Mouse (Mus musculus): ENCODE results near the gene Sdc3. TPM values are rescaled to one million over a fixed set of nuclear protein-coding genes. Genes with fewer than 3 reads are reported as not detected.
A peak's percentile ranks its signal among the peaks of the same experiment; 100 is the strongest.

Gene Sdc3
- polyA plus RNA-seq, 1 experiment: 18.1 TPM

DNA sequence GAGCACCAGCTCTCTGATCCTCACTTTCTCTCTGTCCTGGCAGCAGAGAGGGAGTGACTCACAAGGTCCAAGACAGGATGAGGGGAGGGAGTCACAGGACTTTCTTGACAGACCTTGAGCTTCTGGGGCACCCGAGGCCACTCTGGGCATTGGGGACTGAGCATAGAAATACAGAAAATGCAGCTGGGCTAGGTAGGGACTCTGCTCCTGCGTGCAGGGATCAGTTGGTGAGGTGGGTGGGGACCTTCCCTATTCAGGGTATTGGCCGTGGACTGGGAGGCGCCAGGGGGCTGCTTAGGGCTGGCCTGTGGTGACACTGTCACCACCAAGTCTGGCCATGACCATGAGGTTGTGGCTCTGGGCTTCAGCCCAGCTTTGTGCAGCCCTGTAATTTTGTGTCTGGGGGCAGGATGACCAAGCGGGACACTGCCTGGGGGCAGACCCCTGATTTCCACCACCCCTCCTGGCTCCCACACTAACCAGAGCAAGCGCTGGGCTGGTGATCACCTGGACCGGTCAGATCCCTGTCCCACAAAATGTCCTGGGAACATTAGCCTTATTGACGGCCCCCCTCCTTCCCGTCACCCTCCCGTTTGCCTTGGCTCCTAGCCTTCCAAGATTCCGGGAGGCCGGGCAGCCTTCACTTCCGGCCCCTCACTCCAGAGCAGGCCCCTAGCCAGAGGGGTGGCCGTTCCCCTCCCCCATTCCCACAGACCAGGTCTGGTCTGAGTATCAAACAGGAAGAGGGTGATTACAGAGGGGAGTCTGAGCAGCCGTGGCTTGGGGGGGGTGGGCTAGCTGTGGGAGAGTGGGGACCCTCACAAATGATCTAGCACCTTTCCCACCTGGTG is 5.1 kb downstream of the Sdc3 start:
- no peak overlapping the region for H3K27ac ChIP-seq (ENCODE audit: control insufficient read depth, insufficient read depth, low read depth, low read length, poor library complexity)
- TF ChIP-seq POLR2A (IDR thresholded peaks at IDR 0.05; ENCODE audit: borderline replicate concordance, control insufficient read depth, low read depth, low read length): no peak
- TF ChIP-seq CTCF (IDR thresholded peaks at IDR 0.05; ENCODE audit: control insufficient read depth, insufficient read depth, low read length): no peak
- no peak overlapping the region for H3K4me3 ChIP-seq (replicated peaks; ENCODE audit: control insufficient read depth, low read depth, low read length)
- WGBS: 66% methylated on average over 15 of the region's 15 CpGs
- peaks cover 5% of the 10 kb centered on the region for H3K4me1 ChIP-seq (ENCODE audit: control insufficient read depth, insufficient read depth, low read length)

DNA sequence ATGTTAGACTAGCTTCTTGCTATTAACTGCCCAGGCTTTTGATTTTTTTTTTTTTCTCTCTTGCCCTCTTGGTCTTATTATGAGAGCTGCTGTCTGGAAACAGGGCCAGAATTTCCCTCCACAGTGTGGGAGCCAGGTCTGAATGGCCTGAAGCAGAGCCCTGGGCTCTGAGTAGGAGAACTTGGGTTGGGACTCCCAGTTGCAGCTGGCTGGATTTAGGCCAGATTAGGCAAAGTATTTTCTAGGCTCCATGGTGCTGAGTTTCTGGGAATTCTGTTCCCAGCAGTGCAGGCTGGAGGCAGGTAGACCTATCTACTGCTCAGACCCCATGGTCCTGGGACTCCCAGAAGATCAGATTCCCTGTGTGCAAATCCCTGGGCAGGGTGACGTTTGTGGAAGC is 6.1 kb downstream of the Sdc3 start:
- no peak overlapping the region for H3K4me3 ChIP-seq (replicated peaks; ENCODE audit: control insufficient read depth, low read depth, low read length)
- H3K27ac ChIP-seq (ENCODE audit: control insufficient read depth, insufficient read depth, low read depth, low read length, poor library complexity): no peak overlapping the region
- TF ChIP-seq POLR2A (IDR thresholded peaks at IDR 0.05; ENCODE audit: borderline replicate concordance, control insufficient read depth, low read depth, low read length): no peak
- TF ChIP-seq CTCF (IDR thresholded peaks at IDR 0.05; ENCODE audit: control insufficient read depth, insufficient read depth, low read length): no peak
- peaks cover 3% of the 10 kb centered on the region for H3K4me1 ChIP-seq (ENCODE audit: control insufficient read depth, insufficient read depth, low read length)
- 68% methylated on average over 1 of the region's 1 CpGs for WGBS

DNA sequence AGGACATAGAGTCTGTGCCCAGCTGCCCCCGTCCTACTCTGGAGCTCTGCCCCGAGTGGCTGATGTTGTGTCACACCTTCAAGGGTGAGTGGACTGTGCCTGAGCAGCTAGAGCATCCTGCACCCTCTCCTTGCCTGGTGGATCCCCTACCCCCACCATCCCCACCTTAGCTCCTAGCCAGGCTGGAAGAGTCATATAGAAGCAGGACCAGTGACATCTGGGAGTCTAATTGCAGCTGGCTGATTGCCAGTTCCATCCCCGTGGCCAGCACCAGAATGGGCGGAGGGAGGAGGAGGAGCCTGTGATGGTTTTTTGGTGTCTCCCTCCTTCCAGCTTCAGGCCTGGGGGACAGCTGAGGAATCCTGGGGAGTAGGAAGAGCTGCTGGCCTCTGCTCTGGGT is 6.8 kb downstream of the Sdc3 start:
- TF ChIP-seq CTCF (IDR thresholded peaks at IDR 0.05; ENCODE audit: control insufficient read depth, insufficient read depth, low read length): no peak
- TF ChIP-seq POLR2A (IDR thresholded peaks at IDR 0.05; ENCODE audit: borderline replicate concordance, control insufficient read depth, low read depth, low read length): no peak
- Histone ChIP-seq H3K4me1 (ENCODE audit: control insufficient read depth, insufficient read depth, low read length) (peaks cover 3% of the 10 kb centered on the region), H3K27ac (ENCODE audit: control insufficient read depth, insufficient read depth, low read depth, low read length, poor library complexity) (no peak overlapping the region), H3K4me3 (replicated peaks; ENCODE audit: control insufficient read depth, low read depth, low read length) (no peak overlapping the region)
- 62% methylated on average over 4 of the region's 4 CpGs for WGBS

DNA sequence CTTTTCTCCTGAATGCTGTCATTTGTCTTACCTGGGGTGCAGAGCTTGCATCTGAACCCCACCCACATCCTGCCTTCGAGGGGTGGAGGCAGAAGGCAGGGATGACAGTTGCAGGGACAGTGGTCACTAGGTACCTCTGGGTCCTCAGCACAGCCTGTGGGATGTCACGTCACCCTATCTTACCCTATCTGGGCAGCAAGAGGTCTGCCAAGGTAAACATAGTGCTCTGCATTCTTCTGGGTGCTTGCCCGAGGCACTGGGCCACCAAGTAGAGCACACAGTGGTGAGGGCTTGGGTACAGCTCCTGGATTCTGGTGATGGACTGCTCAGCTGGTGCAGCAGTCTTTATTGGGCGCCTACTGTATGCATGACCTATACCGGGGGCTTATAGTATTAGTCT is 7.2 kb downstream of the Sdc3 start:
- 65% methylated on average over 5 of the region's 5 CpGs for WGBS
- Histone ChIP-seq H3K4me3 (replicated peaks; ENCODE audit: control insufficient read depth, low read depth, low read length) (no peak overlapping the region), H3K4me1 (ENCODE audit: control insufficient read depth, insufficient read depth, low read length) (peaks cover 3% of the 10 kb centered on the region), H3K27ac (ENCODE audit: control insufficient read depth, insufficient read depth, low read depth, low read length, poor library complexity) (peak overlapping the region; percentile 29; the same call in 1 of the 2 replicates)
- no peak for TF ChIP-seq CTCF (IDR thresholded peaks at IDR 0.05; ENCODE audit: control insufficient read depth, insufficient read depth, low read length)

DNA sequence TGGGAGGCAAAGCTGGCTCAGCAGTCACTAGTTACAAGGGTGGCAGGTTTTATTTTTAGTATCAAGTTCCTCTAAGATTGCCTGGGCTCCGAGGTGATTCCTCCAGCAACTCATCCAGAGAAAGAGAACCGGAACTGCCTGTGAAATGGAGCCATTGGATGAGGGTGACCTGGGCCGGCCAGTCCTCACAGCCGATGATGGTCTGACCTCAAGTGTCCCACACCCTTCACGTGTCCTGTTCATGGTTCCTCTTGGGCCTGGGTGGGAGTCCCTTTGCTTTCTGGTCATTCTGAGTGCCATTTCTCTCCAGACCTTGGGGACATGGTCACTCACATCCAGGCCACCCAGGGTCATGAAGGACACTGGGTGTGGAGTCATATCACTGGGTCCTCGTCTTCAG is 7.8 kb downstream of the Sdc3 start:
- 66% methylated on average over 6 of the region's 6 CpGs for WGBS
- no peak for TF ChIP-seq POLR2A (IDR thresholded peaks at IDR 0.05; ENCODE audit: borderline replicate concordance, control insufficient read depth, low read depth, low read length)
- TF ChIP-seq CTCF (IDR thresholded peaks at IDR 0.05; ENCODE audit: control insufficient read depth, insufficient read depth, low read length): no peak
- H3K27ac ChIP-seq (ENCODE audit: control insufficient read depth, insufficient read depth, low read depth, low read length, poor library complexity): no peak overlapping the region; the same call in 1 of the 2 replicates
- peaks cover 3% of the 10 kb centered on the region for H3K4me1 ChIP-seq (ENCODE audit: control insufficient read depth, insufficient read depth, low read length)
- no peak overlapping the region for H3K4me3 ChIP-seq (replicated peaks; ENCODE audit: control insufficient read depth, low read depth, low read length)

DNA sequence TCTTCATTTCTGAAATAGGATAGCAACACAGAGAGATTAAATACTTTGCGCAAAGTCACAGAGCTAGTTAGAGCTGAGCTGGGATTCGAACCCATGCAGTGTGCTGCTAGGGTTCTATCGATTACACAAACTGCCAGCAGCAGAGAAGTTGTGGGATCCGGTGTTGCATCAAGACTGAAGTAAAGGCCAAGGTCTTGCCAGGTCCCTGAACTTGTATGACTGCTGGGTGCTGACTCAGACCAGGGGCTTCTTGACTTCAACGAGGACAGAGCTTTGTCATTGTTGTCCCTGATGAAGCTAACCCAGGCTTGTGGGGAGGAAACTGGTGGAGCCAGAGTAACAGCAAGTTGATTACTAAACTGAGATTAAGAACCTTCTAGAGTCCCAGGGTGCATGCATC is 8.9 kb downstream of the Sdc3 start:
- no peak for TF ChIP-seq POLR2A (IDR thresholded peaks at IDR 0.05; ENCODE audit: borderline replicate concordance, control insufficient read depth, low read depth, low read length)
- TF ChIP-seq CTCF (IDR thresholded peaks at IDR 0.05; ENCODE audit: control insufficient read depth, insufficient read depth, low read length): no peak
- H3K27ac ChIP-seq (ENCODE audit: control insufficient read depth, insufficient read depth, low read depth, low read length, poor library complexity): no peak overlapping the region
- H3K4me1 ChIP-seq (ENCODE audit: control insufficient read depth, insufficient read depth, low read length): peaks cover 3% of the 10 kb centered on the region
- WGBS: 62% methylated on average over 5 of the region's 5 CpGs
- no peak overlapping the region for H3K4me3 ChIP-seq (replicated peaks; ENCODE audit: control insufficient read depth, low read depth, low read length)

DNA sequence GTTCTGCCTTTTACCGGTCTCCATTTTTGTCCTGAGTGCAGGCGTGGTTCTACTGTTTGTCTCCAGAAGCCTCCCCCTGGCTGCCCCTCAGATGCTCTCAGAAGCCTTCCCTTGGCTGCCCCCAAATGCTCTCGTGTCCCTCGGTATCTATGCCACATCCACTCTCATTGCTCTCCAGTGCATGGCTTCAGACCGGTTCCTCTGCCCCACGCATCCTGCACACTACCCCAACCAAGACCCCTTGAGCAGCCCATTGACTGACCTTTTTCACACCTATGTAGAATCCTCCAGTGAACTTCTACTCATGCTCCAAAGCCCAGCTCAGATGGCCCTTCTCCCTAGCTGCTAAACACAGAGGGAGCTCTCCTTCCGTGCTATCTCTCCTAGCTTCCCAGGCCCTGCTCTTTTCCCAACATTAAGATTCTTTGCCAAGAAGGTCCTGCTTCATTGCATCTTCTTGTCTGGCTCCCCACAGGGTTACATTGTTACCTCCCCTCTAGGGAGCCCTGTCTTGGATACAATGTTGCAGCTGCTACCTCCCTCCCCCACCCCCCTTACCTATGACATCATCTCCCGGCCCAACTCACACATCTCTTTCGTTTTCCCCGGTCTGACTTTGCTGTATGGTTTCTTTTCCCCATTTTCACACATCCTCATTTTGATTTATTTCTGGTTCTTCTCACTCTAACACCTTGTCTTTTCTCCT is 9.4 kb downstream of the Sdc3 start:
- H3K4me1 ChIP-seq (ENCODE audit: control insufficient read depth, insufficient read depth, low read length): peaks cover 3% of the 10 kb centered on the region
- 56% methylated on average over 10 of the region's 10 CpGs for WGBS
- TF ChIP-seq CTCF (IDR thresholded peaks at IDR 0.05; ENCODE audit: control insufficient read depth, insufficient read depth, low read length) (no peak), POLR2A (IDR thresholded peaks at IDR 0.05; ENCODE audit: borderline replicate concordance, control insufficient read depth, low read depth, low read length) (no peak)
- no peak overlapping the region for H3K27ac ChIP-seq (ENCODE audit: control insufficient read depth, insufficient read depth, low read depth, low read length, poor library complexity)
- H3K4me3 ChIP-seq (replicated peaks; ENCODE audit: control insufficient read depth, low read depth, low read length): no peak overlapping the region

DNA sequence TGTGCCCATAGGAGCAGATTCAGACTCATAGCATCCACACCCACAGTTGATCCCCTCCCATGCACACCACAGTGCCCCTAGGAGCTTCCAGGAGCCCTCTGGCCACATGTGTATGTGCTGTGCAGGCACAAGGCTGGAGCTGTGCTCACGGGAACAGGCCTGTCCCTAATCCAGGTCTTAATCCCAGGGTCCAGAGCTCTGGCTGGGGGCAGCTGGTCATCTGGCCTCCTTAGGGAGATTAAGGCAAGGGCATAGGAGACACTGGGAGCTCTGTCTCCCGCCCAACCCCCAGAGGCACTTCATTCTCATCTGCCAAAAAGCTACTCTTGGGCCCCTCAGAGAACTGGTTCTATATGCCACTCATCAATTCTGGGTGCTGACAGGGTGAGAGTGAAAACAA is 11.3 kb downstream of the Sdc3 start:
- TF ChIP-seq CTCF (IDR thresholded peaks at IDR 0.05; ENCODE audit: control insufficient read depth, insufficient read depth, low read length): no peak
- no peak for TF ChIP-seq POLR2A (IDR thresholded peaks at IDR 0.05; ENCODE audit: borderline replicate concordance, control insufficient read depth, low read depth, low read length)
- peaks cover 3% of the 10 kb centered on the region for H3K4me1 ChIP-seq (ENCODE audit: control insufficient read depth, insufficient read depth, low read length)
- H3K27ac ChIP-seq (ENCODE audit: control insufficient read depth, insufficient read depth, low read depth, low read length, poor library complexity): no peak overlapping the region
- WGBS: 68% methylated on average over 2 of the region's 2 CpGs
- no peak overlapping the region for H3K4me3 ChIP-seq (replicated peaks; ENCODE audit: control insufficient read depth, low read depth, low read length)

Measured in bone marrow, adult 2 months (tissue).